Mouse (Mus musculus) heart, adult 18-20 months (tissue): Measurements from ENCODE around the gene Cfi. TPM values are rescaled to one million over a fixed set of nuclear protein-coding genes. Genes with fewer than 3 reads are reported as not detected.

Source experiments
- DNase-seq, 2 experiments: peaks; one replicate each; pipeline ENCODE4 v3.0.0; 2021 to 2022; ENCODE audit warnings: mixed read lengths in 1 of 2
- total RNA-seq, 2 experiments: library from RNA; stranded (reverse); gene quantifications; 2 replicates each; pipeline ENCODE4 v1.2.3; 2021

Gene Cfi
- total RNA-seq, 2 experiments from 2014 or later, result 0.40 to 0.80 TPM

GRCm38 (mm10) chr3:129877327-129877726 lies 41.6 kb downstream of the Cfi start:
- no peak for DNase-seq

- peak; percentile 91 to 94 for DNase-seq
Measured at GRCm38 (mm10) chr3:129878405-129879021, 42.8 kb downstream of the Cfi start, which contains the start of gene Pla2g12a. Gene Pla2g12a (plus strand): TSS chr3:129878606.

- DNase-seq, result peak; percentile 45 to 58
Measured at GRCm38 (mm10) chr3:129879131-129879757, 43.6 kb downstream of the Cfi start.

- no peak for DNase-seq
Measured at GRCm38 (mm10) chr3:129879913-129880312, 44.2 kb downstream of the Cfi start.

- no peak for DNase-seq
Measured at GRCm38 (mm10) chr3:129880925-129881593, 45.4 kb downstream of the Cfi start.

- DNase-seq, result no peak
Measured at GRCm38 (mm10) chr3:129885577-129885976, 49.9 kb downstream of the Cfi start.

- no peak for DNase-seq
Measured at GRCm38 (mm10) chr3:129886430-129886829, 50.7 kb downstream of the Cfi start.

GRCm38 (mm10) chr3:129887779-129888517 lies 52.3 kb downstream of the Cfi start:
- no peak for DNase-seq

- DNase-seq, result no peak
Measured at GRCm38 (mm10) chr3:129892003-129892402, 56.3 kb downstream of the Cfi start.

- no peak for DNase-seq
Measured at GRCm38 (mm10) chr3:129893143-129893542, 57.5 kb downstream of the Cfi start.

GRCm38 (mm10) chr3:129896591-129896990 lies 60.9 kb downstream of the Cfi start:
- DNase-seq, result peak in 1 of 2 experiments; percentile 13

- no peak for DNase-seq
Measured at GRCm38 (mm10) chr3:129898886-129899285, 63.2 kb downstream of the Cfi start.

GRCm38 (mm10) chr3:129901271-129901809 lies 65.7 kb downstream of the Cfi start, which contains the start of gene Casp6:
Gene Casp6 (plus strand): TSS chr3:129901425.
- DNase-seq, result peak; percentile 88 to 89

- DNase-seq, result no peak
Measured at GRCm38 (mm10) chr3:129903369-129903768, 67.7 kb downstream of the Cfi start.

- DNase-seq, result no peak
Measured at GRCm38 (mm10) chr3:129903866-129904265, 68.2 kb downstream of the Cfi start.

- no peak for DNase-seq
Measured at GRCm38 (mm10) chr3:129904381-129905132, 68.9 kb downstream of the Cfi start.

GRCm38 (mm10) chr3:129912025-129912424 lies 76.3 kb downstream of the Cfi start:
- DNase-seq, result no peak

GRCm38 (mm10) chr3:129913241-129913640 lies 77.6 kb downstream of the Cfi start:
- no peak for DNase-seq

GRCm38 (mm10) chr3:129917424-129917823 lies 81.7 kb downstream of the Cfi start:
- no peak for DNase-seq

- peak; percentile 52 to 75 for DNase-seq
Measured at GRCm38 (mm10) chr3:129918434-129918833, 82.8 kb downstream of the Cfi start.

- no peak for DNase-seq
Measured at GRCm38 (mm10) chr3:129923581-129923980, 87.9 kb downstream of the Cfi start.
